Mouse (Mus musculus) cortical plate, adult 2 months (tissue): Measurements from ENCODE around the gene Lpcat2.

Source experiments
- CTCF ChIP-seq: fragments of 200-500 bp; IDR thresholded peaks from 2 replicates; pipeline ENCODE4 v1.5.1; 2011; ENCODE audit warnings: mild to moderate bottlenecking, control low read depth, low read length; ENCODE audit not compliant: insufficient read depth; ENCODE audit errors: extremely low read depth
- POLR2A ChIP-seq: fragments of 200-500 bp; IDR thresholded peaks from 2 replicates; pipeline ENCODE4 v1.6.1; 2011; ENCODE audit warnings: mild to moderate bottlenecking, low read length, control low read depth; ENCODE audit not compliant: insufficient read depth; ENCODE audit errors: extremely low read depth

DNA sequence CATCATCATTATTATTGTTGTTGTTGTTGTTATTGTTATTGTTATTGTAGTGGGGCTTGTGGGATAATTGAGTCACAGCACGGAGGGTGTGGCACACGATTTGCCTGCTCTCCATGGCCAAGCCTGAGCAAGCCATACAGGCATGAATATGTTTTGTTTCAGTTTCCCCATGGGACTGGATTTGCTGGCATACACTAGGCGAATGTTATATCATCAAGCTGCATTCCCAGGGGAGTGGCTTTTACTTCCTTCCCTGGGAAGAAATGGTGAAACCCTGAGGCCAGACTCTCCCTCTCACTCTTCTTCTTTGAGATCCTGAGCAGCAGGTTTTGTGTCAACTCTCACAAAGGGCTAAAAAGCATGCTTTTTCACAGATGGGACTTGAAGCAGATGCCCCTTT is 16.5 kb upstream of the Lpcat2 start:
- no peak for TF ChIP-seq CTCF
- TF ChIP-seq POLR2A: no peak
